Mouse (Mus musculus) layer of hippocampus, postnatal 36 days (tissue): ENCODE measurements around the gene Adap1. TPM values are rescaled to one million over a fixed set of nuclear protein-coding genes. Genes with fewer than 3 reads are reported as not detected.
A peak's percentile ranks its signal among the peaks of the same experiment; 100 is the strongest.

Experiments used
- DNase-seq, 2 experiments: peaks; one replicate each; pipeline ENCODE4 v3.0.0; 2022
- total RNA-seq, 2 experiments: library from RNA; stranded (reverse); gene quantifications; 2 replicates each; pipeline ENCODE4 v1.2.3; 2021

Gene Adap1
- total RNA-seq, 2 experiments from 2014 or later = 179 to 185 TPM

DNA sequence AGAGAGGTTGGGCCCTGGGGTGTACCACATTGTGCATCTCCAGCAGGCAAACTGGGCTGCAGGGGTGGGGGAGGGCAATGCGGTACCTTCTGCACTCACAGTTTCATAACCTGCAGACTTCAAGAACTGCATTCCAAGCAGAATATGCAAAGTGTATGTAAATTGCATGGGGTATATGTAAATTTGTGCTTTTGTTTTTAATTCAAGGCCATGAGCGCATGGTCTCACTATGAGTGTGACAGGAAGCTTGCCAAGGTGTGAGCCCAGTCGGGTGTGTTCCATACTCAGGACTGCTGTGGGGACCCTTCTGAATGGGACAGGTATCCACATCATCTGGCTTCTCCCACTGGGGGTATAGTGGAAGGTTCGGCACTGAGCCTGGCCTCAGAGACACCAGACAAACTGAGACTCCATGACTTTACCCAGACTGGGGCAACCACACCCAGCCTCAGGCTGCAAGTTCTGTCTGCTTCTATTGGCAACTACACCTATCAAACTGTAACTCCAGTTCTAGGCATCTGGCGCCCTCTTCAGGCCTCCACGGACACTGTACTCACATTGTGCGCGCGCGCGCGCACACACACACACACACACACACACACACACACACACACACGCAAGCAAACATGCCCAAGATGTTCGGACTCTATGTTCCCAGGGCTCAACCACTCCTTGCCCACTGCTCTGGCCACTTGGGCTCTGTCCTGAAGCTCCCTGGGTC, 41.8 kb downstream of the Adap1 start:
- DNase-seq = no peak

DNA sequence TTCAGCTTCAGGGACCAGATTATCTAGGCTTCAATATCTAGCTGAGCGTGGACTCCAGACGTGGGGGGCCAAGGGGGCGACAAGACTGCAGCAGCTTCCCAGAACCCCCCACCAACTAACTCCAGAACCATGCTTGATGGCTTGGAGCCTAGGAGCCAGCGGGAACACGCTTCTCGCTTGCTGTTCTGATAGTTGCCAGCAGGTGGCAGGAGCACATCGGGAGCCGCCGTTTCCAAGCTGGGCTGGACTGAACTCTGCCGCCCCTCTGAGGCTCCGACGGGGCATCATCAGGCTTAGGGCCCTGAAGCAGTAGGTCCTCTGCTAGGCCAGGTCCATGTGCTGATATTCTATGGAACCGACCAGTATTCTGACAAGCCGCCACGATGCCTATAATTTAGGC, 43.2 kb downstream of the Adap1 start:
- peak; percentile 85 to 86 for DNase-seq

DNA sequence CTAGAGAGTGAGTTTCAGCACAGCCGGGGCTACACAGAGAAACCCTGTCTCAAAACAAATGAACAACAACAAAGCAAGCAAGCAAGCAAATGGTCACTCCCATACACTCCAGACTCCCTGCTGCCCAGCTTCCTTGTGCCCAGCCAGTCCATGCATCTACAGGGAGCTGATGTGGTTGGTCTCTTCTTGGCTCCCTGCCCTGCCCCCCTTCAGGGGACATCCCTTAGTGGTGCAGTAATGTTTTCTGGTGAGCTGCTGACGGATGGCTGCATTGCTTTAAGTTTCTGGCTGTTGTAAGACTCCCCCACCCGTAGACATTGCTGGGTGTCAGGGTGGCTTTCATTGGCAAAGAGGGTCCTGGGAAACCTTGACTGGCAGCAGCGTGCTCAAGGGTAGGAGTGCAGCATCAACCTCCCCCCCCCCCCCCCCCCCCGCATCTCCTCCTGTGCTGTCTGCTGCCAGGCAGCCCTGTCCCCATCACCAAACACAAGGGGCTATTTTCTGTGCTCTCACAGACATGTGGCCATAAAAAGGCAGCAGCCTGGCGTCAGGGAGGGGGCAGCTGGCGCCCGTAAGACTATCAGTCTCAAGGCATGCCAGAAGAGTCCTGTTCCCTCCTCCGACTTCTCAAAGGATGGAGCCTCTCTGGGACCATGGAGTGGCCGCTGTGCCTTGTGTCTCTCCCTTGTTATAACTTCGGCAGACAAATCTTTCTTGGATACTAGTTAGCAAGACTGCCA, 43.9 kb downstream of the Adap1 start:
- DNase-seq = no peak

DNA sequence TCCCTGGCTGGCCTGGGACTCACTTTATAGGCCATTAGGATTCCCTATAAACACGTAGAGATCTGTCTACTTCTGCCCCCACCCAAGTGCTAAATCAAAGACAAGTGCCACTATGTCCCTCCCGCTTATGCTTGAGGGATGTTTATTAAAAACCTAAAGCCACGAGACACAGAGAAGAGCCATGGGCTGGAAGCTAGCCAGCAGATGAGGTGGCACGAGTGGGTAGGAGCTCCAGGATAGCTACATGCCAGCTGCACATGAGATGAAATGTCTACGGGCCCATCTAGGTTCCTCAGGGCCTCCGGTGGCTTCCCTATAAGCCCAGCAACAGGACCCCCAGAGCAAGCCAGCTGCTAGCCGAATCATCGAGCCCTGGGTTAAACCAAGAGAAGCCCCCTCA, 48.1 kb downstream of the Adap1 start:
- no peak for DNase-seq

DNA sequence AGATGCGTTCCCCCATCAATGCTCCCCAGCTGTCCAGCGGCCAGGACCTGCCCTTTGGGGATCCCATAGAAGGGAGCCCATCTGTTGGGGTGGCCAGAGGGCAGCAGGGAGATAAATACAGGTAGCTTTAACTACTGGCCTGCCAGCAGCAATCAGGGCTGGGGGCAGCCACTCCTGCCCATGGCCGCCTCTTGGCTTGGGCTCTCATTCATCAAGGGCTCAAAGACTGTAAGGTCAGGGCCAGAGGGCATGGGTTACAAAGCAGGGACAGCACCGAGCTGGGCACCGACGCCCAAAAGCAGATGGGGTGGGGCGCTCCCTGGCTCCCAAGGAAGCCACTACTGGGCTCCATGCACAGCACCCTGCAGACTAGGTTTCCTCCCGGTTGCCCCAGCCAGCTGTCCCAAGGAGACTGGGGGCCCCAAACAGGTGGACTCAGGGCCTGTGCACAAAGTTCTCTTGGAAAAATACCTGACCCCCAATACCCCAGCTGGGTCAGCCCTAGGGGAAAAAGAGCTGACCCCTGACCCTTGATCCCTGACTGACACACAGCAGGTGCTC, 53.3 kb downstream of the Adap1 start:
- DNase-seq = no peak

DNA sequence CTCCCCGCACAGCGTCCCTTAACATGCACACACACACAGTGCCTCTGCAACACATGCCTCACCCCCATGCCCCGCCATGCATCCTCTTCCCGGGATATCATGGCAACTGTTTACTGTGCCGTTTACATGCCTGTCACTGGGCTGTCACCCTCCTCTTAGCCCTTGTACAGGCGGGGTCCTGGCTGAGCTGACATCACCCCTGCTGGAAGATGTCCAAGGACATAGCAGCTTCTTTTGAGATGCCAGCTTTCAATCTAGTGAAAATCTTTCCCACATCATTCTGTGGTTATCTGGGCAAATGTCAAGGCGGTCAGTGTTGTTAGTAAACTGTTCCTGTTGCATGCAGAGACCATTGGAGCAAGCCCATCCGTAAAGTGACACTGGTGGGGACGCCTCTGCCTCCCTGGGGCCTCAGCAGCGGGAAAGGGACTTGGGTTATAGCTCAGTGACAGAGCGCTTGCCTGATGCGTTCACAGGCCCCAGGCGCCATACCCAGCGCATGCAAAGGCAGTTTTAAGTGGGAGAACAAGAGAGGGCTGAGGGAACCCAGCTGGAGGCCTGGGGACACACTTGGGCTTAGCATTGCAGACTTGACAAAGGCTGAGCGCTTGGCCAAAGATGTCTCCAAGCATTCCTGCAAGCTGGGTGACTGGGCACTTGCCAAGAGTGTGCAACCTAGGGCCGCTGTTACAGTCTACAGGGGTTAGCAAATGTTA, 54.5 kb downstream of the Adap1 start:
- DNase-seq = no peak

DNA sequence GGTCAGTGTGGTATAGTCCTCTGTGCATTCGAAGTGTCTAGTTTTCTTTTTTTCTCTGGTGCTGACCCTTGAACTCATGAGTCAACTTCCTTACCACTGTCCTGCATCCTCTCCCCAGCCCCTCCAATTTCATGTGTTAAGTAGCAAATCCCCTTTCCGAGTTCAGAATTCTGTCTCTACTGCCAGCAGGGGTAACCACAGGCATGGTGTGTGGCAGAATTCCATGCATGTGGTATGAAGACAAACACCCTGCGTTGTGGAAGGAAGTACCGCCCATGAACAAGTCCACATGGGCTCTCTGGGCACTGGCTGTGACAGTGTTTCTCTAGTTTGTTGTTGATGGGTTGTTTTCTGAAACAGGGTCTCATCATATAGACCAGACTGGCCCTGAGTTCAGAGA, 57.8 kb downstream of the Adap1 start:
- no peak for DNase-seq

DNA sequence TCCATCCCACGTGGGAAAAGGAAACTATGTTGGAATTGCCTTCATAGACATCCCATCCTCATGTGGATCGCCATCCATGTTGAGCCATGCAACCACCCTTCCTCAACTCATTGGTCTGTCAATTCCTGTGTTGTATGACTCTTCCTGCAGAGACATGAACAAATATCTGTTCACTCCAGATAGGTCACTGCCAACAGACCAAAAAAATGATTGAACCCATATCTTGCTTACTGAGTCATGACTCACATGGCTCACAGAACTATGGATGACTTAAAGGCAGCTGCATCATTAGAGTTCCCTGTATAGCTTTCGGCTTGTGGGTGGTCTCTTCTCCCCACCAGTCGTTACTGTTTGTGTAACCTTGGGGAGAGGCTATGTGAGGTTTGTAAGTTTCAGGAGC, 64.0 kb downstream of the Adap1 start:
- DNase-seq = no peak

DNA sequence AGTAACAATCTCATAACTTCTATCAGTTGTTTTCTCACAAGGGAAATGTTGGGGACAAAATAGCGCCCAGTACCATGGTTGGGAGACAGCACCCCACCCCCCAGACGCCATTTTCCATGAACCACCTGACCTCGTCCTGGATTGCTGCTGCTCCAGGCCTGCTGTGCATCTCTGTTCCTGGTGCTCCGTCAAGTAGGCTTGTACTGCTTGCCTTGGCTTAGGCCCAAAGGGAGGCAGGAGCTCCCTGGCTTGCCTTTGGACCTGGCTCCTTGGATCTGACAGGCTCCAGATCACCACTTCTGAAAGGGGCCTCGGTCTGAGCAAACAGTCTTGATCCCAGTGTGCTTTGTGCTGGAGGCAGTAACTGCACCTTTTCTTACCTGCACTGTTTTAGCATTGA, 65.6 kb downstream of the Adap1 start:
- no peak for DNase-seq

DNA sequence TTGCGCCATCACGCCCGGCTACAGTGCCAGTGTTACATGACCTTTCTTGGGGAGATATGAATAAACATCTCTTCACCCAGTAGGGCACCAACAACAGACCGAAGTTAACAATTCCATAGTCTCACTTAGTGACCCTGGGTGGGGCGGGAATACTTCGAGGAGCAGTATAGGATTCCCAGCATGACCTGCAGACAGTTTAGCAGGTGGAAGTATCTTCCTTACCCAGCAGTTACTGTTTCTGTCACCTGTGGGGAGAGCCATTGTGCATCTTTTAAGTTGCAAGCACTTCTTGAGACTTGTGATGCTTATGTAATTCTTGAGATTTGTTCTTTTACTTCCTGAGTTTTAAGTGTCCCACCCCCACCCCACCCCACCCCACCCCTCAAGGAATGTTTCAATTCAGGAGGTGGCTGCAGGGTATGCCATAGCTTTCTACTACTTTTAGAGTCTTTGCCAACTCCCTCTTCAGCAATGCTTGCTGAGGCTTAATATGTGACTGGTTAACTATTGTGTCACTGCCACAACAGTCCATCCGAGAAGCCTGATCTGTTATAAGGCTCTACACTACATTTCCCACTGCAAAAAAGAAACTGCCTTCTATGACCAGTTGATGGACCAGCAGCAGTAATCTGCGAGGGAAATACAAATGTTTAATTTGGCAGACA, 66.9 kb downstream of the Adap1 start:
- DNase-seq = no peak

DNA sequence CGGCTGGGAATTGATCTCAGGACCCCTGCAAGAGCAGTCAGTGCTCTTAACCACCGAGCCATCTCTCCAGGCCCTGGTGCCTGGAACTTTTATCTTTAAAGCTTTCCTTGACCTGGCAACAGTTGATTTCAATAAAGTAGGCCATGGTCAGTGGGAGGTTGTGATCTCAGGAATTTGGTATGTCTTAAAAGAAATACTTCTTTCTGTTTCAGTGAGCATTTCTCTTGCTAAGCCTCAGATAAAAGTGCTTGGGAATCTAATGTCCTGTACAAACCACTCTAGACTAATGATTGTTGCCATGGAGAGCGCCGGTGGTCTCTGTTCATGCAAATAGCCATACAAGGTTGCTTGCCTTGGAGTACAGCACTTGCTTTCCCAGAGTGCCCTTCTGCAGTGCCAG, 67.6 kb downstream of the Adap1 start:
- DNase-seq = no peak

DNA sequence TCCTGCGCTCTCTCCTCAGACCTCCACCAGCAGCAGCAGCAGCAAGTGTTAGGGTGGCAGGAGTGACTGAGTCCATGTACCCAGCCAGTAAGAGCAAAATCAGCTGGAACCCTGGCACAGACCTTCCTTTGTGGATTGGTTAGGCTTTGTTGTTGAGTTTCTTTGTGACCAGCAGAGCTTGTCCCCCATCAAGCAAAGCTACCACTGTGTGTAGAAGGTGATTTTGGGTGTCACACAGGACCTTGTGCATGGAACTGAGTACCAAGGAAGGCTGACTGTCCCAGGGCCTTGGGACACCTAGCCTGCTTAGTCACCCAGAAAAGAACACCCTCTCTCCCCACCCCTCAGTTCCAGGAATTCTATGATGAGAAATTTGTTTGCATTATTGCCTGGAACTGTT, 68.2 kb downstream of the Adap1 start:
- no peak for DNase-seq

DNA sequence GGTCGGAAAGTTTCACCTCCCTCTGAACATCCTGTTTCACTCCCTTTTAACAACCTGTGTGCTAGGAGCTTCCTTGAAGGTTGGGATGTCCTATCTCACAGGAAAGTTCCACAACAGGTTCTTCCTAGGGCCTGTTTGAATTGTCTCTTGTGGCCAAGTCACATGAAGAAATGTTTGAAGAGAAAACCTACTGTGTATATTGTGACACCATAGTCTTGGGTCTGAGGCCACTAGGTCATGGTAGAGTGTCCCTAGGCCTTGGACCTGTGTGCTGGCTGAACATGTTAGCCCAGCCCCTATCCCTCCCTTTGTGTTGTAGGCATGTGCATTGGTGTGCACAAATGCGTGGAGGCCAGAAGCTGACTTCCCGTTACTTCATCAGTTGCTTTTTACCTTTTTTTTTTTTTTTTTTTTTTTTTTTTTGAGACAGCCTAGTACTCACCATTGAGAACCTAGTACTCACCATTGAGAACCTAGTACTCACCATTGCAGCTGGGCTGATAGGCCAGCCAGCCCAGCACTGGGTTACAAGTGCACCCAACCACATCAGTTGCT, 69.1 kb downstream of the Adap1 start:
- no peak for DNase-seq

DNA sequence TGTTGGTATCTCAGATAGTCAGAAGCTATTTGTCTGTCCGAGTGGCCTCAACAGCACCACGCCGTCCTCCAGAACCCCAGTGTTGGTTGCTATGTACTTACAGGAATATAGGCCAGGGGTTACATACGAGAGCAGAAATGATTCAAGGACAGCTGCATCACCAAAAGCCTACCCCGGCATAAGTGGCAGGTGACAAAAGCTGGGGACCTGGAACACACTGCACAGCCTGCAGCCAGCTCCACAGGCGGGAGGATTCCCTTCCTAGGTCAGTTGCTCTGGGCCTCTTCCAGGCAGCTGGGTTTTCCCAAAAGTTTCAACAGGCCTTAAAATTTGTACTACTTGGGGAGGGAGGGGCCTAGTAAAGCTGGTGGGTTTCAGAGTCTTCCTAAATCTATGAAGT, 69.6 kb downstream of the Adap1 start:
- no peak for DNase-seq

DNA sequence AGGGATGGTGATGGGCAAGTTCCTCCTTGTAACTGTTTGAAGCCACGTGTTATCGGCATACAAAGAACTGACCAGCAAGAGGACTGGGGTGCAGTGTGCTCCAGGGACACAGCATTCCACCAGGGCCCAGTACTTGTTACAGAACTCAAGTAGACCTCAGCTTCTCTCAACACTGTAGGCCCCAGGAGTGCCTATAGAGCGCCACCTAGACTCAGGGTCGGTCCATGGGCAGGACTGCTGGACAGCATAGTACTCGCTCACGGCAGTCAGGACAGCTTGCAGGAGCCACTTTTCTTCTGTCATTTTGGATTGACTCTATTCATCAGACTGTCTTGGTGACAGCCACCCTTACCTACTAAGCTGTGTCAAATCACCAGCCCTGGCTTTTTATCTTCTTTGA, 70.5 kb downstream of the Adap1 start:
- DNase-seq = no peak

DNA sequence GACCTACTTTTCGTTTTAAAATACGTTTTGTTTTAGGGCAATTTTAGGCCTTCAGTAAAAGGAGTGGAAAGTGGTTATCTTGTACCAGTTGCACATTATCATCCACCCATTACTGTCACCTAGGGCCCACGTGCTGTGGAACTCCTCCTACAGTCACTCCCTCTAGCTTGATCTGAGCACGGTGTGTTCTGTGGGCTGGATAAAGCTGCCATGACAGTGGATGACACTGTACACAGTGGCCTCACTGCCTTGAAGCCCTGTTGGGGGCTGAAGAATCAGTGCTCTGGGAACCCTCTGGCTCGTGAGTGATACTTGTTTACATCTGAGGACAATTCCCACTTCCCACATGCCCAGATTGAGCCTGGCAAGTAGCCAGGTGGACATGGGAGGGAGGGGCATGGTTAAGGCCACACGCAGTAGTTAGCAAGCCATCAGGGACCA, 72.1 kb downstream of the Adap1 start:
- DNase-seq = no peak

DNA sequence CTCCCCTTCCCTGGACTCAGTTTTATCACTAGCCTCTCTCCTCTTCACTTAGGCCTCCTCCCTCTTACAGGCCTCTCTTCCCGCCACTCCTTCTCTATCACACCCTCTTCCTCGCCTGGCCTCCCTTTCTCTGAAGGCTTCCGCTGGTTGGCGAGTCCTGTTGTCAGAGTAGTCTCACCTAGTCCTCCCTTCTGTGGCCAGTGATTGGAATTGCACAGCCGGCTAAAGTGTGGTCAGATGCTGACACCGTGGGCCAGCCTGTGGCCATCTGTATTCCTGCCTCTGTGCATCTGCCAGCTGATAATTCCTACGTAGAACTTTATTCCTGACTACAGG, 72.5 kb downstream of the Adap1 start:
- no peak for DNase-seq

DNA sequence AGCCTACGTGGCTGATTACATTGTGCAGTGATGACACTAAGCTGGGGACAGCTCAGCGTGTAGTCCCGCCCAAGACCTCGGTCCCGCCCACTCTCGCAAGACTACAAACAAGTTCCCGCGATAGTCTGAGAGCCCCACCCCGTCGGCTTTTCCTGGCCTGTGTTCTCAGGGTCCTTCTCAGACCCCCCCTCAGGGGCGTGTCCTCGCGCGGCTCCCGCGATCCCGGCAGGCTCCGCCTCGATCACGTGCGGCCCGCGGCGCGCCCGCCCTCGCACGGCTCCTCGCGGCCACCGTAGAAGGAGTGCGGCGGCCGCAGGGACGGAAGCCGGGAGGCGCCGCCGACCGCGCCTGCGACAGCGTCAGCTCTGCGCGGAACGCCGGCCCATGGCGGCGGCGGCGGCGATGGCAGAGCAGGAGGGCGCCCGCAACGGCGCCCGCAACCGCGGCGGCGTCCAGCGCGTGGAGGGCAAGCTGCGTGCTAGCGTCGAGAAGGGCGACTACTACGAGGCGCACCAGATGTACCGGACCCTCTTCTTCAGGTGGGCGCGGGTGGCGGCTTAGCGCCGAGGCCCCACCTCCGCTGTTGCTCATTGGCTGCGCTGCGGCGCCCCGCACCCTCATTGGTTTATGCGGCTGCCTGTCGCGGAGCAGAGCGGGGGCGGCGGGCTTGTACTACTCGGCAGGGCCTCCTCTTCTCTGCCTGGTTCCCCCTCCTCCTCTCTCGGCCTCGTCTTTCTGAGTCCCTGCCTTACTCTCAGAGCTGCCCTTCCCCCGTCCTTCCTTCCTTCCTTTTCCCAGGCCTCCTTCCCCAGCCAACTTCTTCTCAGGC, 73.1 kb downstream of the Adap1 start, which contains the start of gene Get4:
Gene Get4, plus strand, starts transcription at position 244 of the 829 bp plus-strand sequence.
- peak; percentile 97 to 98 for DNase-seq

DNA sequence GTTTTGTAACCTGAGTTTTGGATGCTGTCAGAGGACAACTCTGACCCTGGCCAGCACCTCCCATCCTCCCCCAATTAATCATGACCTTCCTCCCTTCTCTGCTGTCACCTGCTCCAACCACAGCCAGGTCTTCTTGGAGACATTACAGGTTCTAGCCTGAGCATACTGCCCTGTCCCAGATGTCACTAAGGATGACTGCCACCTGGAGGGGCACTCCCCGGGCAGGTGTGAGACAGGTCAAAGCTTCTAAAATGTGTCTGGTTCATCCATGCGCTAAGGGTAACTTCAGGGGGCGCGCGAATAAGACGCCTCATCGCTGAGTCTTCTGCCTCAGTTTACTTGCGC, 73.7 kb downstream of the Adap1 start:
- no peak for DNase-seq

DNA sequence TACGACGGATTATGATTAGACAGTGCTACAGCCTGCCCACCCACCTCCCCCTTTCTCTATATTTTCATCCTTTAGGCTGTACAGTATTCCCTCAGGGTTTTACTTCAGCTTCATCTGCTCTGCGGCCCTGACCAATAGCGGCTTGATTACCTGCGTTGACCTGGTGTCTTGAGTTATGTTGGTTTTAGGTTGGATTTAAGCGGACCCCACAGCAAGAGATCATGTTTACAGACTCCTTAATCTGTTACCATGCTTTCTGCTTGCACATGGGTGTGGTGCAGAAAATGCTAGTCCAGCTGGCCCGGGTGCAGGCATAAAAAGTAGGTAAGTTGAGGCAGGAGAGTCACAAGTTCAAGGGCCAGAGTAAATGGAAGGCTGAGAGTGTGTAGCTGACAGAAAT, 74.1 kb downstream of the Adap1 start:
- no peak for DNase-seq

DNA sequence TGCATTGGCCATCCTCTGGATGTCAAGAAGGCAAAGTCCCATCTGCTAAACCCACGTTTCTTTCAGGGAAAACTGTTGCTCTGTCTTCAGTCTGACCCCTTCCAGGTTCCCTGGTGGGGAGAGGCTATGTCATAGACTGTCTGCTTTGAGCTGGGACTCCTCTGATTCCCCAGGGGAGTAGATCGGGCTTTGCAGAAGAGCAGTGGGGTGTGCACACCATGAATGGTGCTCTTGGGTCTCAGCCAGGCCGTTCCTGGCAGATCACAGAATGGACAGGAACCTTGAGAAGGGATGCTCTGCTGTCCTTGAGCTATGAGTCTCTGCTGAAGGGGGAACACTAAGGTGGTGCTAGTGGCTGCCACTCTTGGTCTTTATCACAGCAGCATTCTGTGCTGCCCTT, 76.6 kb downstream of the Adap1 start:
- no peak for DNase-seq

DNA sequence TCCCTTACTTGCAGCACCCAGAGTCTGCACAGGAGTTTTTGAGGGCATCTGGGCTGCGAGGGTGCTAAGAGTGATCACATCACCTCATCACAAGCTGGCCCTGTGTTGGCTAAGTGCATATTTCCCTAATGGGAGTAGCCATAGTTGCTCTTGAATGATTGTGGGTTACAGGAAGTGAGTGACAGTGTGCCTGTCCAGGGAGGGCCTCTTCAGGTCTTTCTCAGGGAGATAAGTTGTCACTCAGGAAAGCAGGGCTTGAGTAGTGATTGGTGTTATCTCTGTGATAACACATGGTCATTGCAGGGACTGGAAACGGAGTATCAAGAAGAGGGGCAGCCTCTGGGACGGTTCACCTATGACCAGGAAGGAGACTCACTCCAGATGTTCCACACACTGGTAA, 77.7 kb downstream of the Adap1 start:
- no peak for DNase-seq
